Mouse (Mus musculus) cerebellum, postnatal 4 days (tissue): ENCODE measurements around the gene Pdcd7.
A peak's percentile ranks its signal among the peaks of the same experiment; 100 is the strongest.

Experiments
- DNase-seq, 2 experiments: peaks; one replicate each; pipeline ENCODE4 v3.0.0; 2022; ENCODE audit warnings: low spot score in 2 of 2, mixed read lengths in 1 of 2

Pdcd7 gene

GRCm38 (mm10) chr9:65398279-65398678 is 52.4 kb downstream of the Pdcd7 start, which contains the start of gene Rasl12:
TSS of gene Rasl12 (plus strand) at chr9:65398506.
- DNase-seq: peak in 1 of 2 experiments; percentile 66

- no peak for DNase-seq
These were observed 54.0 kb downstream of the Pdcd7 start for GRCm38 (mm10) chr9:65399934-65400333.

- DNase-seq: peak in 1 of 2 experiments; percentile 61
These were observed 58.7 kb downstream of the Pdcd7 start for GRCm38 (mm10) chr9:65404331-65405183.

- DNase-seq: no peak
These were observed 59.2 kb downstream of the Pdcd7 start for GRCm38 (mm10) chr9:65405184-65405449.

GRCm38 (mm10) chr9:65407327-65407726 is 61.4 kb downstream of the Pdcd7 start:
- no peak for DNase-seq

- DNase-seq: no peak
These were observed 62.0 kb downstream of the Pdcd7 start for GRCm38 (mm10) chr9:65407861-65408260.

- no peak for DNase-seq
These were observed 63.0 kb downstream of the Pdcd7 start for GRCm38 (mm10) chr9:65408871-65409295.
